Mouse (Mus musculus): ENCODE results near the gene Mecom.

- TF ChIP-seq CTCF (IDR thresholded peaks at IDR 0.05; ENCODE audit: low read depth, low read length) (no peak), POLR2A (IDR thresholded peaks at IDR 0.05; ENCODE audit: borderline replicate concordance, low read depth, low read length) (no peak)
Measured at GRCm38 (mm10) chr3:30157128-30157670, 390.6 kb downstream of the Mecom start.
